Mouse (Mus musculus): ENCODE data around the gene Baz2a.
"Not testable (repeated sequence)": the region's sequence is repeated elsewhere in the genome, so short reads cannot be mapped to it uniquely, and the experiment has no call there.

Gene Baz2a

DNA sequence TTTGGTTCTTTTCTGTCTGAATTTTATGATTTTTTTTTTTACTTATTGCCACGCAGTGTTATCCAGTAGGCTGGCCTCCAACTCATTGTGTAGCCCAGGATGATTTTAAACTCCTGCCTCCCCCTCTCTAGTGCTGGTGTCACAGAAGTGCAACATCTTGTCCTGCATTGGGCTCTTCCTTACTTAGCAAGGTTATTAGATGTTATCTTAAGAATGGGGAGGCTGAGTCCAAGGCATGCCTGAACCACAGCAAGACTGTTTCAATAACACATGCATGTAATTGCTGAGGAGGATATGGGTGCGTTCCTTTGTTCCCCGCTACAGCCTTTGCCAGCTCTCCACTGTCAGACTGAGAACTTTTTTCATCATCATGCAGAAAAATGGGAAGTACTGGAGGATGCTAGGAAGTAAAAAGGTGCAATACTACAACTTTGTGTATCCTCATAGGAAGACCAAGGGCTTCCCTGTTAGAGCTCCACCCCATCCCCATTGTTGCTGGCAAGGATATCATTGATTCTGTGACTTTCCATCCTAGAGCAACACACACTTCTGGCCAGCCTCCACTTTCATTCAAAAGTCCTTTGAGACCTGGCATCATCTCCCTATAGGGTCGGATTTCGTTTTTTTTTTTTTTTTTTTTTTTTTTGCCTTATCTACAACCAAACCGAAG, 9.4 kb upstream of the Baz2a start:
- no peak for DNase-seq (ENCODE audit: low read depth, low spot score)

DNA sequence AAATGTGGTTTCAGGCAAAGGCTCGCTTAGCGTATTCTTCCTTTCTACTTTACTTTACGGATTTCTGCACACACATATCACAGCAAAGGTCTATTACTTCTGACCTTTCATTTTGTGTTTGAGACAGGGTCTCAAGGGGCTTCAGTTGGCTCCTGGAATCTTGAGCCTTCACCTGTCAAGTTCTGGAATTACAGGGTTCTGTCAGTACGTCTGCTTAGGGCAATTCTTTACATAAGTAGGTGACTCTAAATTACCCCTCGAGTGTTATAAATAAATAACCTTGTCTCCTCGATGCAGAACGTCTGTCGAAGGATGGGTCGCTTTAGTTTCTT, 8.9 kb upstream of the Baz2a start:
- DNase-seq (ENCODE audit: low read depth, low spot score): no peak

DNA sequence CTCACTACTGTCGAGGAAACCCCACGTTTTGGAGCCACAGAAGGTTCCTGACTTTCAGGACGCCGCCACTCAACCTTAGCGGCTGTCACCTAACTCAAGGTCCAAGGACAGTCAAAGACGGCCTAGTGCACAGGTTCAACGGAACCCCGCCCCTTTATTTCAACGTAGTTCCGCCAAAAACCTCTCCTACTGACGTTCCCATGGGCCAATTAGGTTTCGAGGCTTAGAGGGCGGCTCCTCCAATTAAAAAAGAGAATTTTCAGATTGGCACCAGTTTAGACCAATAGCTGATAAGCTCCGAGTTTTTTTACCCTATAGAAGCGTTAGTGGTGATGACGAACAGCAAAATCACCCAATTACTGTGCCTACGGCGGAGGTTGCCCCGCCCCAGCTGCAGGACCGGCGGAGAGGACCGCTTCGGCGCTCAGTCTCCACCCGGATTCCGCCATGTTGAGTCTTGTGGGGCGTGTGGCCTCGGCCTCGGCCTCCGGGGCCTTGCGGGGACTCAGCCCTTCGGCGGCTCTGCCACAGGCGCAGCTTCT, 8.4 kb upstream of the Baz2a start, which contains the start of gene Atp5b:
Atp5b (plus strand) TSS at position 394 of the 542 bp plus-strand sequence.
- peak; percentile 95 for DNase-seq (ENCODE audit: low read depth, low spot score)

DNA sequence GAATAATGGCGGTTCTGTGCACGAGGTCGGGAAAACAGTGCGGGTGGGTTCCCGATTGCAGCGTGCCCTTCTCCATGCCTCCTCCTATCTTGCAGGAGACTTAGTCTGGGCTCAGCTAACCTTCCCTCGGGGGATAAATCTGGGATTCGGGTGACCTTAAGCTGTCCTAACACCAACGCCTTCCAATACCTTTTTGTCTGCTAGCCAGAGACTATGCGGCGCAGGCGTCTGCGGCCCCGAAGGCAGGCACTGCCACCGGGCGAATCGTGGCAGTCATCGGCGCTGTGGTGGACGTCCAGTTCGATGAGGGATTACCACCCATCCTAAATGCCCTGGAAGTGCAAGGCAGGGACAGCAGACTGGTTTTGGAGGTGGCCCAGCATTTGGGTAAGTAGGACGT, 7.7 kb upstream of the Baz2a start:
- no peak for DNase-seq (ENCODE audit: low read depth, low spot score)

DNA sequence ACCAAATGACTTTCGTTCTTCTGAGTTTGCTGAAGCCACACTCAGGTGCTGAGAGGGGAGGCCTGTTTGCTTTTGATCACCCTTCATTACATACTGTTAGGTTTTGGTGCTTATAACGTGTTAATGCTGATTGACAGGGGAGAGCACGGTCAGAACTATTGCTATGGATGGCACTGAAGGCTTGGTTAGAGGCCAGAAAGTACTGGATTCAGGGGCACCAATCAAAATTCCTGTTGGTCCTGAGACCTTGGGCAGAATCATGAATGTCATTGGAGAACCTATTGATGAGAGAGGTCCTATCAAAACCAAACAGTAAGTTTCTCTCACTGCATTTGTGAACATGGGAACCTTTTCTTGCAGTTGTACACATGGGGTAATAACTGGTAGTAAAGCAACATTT, 7.2 kb upstream of the Baz2a start:
- DNase-seq (ENCODE audit: low read depth, low spot score): no peak

DNA sequence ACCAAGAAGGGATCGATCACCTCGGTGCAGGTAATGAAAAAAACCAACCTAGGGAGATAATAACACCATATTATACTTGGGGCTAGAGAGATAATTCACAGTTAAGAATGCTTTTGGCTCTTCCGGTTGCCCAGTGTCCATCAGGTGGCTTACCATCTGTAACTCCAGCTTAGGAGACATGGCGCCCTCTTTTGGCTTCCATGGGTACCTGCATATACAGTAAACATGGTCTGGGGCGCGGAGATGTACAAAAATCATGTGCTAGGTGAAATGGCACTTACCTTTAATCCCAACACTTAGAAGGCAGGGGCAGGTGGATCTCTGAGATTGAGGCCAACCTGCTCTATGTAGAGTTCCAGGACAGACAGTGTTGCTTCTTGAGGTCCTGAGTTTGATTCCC, 5.0 kb upstream of the Baz2a start:
- no peak for DNase-seq (ENCODE audit: low read depth, low spot score)

DNA sequence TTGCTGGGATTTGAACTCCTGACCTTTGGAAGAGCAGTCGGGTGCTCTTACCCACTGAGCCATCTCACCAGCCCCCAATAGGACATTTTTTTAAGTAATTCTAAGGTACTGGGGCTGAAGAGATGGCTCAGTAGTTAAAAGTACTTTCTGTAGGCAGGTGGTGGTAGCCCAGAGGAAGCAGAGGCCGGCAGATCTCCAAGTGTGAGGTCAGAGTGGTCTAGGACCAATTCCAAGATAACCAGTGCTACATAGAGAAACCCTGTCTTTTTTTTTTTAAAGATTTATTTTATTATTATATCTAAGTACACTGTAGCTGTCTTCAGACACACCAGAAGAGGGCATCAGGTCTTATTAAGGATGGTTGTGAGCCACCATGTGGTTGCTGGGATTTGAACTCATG, 4.2 kb upstream of the Baz2a start:
- DNase-seq (ENCODE audit: low read depth, low spot score): not testable (repeated sequence)

DNA sequence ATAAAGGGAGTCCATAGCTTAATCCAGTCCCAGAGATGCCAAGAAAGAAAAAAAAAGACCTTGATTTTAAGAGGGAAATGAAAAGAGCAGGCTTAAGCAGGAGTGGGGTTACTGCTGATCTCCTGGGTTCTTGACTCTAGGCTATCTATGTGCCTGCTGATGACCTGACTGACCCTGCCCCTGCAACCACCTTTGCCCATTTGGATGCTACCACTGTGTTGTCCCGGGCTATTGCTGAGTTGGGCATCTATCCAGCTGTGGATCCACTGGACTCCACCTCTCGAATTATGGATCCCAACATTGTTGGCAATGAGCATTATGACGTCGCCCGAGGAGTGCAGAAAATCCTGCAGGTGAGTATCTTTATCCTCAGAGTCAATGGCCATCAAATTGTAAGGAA, 3.2 kb upstream of the Baz2a start:
- no peak for DNase-seq (ENCODE audit: low read depth, low spot score)

DNA sequence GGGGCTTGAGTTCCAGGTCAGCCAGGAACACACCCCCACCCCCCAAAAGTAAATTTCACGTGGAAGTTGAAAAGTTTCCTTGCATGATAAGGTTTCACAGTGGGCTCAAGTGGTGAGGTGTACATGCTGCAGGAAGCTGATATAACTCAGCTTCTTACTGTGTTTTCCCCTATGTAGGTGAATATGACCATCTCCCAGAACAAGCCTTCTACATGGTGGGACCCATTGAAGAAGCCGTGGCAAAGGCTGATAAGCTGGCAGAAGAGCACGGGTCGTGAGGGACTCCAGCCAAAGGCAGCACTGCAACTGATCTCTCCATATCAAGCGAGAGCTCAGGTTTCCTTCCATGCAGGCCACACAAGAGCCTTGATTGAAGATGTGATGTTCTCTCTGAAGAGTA, 1.5 kb upstream of the Baz2a start:
- DNase-seq (ENCODE audit: low read depth, low spot score): no peak

DNA sequence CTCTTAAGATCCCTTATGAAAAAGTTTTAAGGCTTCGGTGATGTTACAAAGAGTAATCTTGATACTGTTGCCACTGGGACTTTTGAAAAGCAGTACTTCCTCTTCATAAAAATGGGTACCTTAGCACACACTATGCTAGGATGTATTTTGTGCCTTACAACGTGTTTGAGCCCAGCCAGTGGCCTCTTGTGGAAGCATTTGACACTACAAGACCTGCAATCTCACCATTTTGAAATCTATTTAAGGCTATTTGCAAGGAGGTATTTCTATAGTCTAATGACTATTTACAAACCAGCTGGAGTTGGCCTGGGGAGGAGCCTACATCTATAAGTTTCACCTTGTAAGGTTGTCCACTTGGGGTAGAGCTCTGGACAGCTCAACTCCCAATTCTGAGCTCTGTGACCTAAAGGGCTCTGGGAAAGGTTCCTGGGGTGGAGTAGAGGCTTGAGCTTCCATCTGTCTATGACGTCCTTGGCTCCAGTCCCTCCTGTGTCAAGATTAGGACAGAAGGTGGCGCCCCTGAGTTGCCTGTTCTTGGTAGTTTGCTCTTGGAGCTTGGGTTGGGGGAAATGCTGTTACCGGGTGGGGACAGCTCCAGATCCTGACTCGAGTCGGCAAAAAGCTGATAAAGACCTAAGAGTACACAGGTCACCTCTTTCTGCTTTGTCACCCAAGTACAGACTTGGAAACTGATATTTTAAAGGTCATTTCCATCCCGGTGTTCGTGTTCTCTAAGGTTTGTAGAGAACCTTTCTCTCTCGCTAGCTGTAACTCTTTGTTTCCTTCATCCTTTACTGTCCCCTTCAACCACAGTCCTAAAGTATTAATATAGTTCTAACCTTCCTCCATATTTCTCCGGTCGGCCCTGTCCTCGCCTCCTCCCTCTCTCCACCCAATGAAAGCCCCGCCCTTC, 470 bp upstream of the Baz2a start:
- peak; percentile 76 for DNase-seq (ENCODE audit: low read depth, low spot score)

DNA sequence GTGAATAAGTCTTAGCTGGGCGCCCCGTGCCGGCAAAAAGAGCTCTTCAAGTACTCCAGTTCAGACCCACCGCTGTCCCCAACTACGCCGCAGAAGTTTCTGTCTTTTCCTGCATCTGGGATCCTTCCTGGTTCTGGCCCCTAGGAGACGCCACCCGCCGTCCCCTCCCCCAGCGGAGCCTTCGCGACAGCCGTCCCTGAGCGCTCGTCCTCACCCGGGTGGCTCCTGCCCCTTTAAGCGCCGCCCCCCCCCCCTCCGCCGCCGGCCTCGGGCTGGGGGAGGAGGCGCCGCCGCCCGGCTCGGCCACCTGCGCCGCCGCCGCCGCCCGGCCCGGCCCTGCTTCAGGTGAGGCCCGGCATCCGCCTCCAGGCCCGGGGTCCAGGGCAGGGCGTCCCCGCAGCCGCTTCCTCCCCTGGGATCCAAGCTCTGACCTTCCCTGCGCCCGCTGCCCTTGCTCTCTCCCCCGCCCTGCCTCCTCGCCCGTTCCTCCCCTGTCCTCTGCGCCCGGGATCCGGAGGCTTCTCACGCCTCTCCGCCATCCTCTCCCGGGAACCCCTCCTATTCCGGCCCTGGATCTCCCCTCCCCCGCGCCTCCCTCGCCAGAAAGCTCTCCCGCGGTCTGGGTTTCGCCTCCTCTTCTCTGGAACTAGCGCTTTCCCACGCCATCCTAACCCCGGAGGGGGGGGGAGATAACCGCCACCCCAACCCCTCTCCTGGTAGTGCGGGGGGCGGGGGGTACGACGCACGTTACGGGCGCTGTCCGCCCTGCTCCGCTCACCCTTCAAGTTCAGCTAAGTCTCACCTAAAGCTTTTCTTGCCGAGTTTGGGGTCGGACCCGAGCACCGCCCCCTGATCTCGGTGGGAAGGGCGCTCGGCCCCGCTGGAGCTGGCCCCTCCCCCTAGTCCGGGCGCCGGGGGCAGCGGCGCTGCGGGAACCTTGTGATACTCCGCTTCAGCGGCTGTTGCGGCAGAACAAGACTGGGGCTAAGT, 1.4 kb downstream of the Baz2a start:
- peak; percentile 66 for DNase-seq (ENCODE audit: low read depth, low spot score)

DNA sequence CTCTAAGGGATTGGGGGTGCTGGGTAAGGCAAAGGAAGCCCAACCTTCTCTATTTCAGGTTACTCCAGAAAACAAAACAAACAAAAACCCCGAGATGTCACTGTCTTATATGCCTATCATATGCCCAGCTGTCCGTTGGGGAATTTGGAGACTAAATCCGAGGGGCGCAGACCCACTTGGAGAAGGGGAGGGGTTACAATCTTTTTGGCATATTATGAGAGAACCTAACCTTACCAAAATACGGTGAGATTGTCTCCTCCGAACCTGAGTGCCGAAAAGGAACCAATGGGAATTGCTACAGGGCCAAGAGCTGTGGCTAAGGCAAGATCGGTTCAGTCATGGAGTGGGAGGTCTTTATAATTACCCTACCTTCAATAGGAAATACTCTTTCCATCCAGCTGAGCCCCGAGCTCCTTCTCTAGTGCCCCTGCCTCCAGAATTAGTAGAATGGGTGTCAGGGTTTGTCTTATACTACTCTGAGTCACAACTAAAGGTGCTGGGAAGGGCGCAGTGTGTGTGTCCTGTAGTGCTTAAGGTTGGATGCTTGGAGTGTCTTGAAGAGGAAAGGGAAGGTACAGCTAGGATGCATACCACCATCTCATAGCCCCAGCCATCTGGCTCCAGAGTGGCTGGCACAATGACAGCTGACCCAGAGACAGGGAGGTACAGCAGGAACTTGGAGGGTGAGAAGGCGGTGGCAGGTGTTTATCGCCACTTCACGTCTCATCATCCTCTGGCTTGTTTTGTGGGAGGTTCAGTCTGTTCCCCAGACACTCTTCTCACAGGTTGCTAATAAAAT, 2.3 kb downstream of the Baz2a start:
- DNase-seq (ENCODE audit: low read depth, low spot score): no peak

DNA sequence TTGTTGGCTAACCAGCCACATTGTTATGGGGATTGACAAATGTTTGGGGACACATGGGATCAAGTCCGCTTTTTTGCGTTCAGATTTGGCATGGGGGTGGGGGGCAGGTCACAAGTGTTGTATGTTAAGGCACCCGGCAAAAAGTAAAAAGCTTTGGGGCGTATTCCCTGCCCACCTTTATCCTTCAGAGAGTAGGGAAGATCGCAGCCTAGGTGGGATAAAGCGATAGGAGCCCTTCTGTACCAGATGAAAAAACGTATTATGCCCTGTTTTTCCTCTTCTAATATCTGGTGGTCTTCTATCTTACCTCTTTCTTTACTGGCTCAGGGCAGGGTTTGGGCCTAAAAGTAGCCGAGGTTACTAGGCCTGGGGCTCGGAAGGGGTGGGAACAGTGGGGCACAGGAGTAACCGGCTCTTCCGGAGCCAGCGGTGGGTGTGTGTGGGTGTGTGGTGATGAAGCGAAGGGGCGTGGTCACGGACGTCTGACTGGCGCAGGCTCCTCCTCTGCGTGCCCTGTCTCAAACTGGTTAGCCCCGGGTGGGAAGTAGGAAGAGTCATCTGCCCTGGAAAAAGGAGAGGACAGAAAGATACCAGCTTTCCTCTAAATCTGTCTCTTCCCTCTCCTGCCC, 3.1 kb downstream of the Baz2a start:
- peak; percentile 86 for DNase-seq (ENCODE audit: low read depth, low spot score)

DNA sequence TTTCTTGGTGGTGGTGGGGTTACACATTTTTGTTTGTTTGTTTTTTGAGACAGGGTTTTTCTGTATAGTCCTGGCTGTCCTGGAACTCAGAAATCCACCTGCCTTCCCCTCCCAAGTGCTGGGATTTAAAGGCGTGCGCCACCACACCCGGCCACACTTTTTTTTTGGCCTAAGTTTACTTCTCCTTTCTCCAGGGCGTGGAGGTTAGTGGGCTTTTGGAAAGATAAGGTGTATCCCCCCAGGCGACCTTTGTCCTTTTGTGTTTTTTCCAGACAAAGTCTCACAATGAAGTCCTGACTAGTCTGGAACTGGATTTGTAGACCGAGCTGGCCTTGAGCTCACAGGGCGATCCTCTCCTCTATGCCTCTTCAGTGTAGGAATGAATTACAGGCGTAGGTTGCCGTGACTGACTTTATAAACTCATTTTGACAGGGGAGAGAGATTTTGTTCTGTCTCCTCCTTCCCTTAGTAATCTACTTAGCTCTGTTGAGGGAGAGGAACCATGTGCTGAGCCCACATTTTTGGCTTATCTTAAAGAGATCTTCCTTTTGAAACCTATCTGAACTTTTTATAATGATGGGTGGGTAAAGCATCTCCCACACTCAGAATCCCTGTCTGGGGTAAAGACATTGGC, 3.7 kb downstream of the Baz2a start:
- no peak for DNase-seq (ENCODE audit: low read depth, low spot score)

DNA sequence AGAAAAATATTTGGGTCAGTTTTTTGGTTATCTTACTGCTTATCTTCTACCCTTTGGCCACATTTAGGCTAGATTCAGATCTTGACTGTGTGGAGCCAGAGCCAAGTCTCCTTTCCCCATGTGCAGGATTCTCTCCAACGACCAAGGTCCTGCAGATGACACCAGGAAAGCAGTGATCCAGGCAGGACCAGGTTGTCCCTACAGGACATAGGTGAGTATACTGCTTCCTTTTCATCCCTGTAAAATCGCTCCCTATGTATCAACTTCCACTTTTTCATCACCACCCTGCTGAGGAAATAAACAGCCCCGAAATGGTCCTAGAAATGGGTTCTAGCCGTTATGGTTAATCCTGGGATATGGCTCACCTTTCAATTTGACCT, 4.9 kb downstream of the Baz2a start:
- no peak for DNase-seq (ENCODE audit: low read depth, low spot score)

DNA sequence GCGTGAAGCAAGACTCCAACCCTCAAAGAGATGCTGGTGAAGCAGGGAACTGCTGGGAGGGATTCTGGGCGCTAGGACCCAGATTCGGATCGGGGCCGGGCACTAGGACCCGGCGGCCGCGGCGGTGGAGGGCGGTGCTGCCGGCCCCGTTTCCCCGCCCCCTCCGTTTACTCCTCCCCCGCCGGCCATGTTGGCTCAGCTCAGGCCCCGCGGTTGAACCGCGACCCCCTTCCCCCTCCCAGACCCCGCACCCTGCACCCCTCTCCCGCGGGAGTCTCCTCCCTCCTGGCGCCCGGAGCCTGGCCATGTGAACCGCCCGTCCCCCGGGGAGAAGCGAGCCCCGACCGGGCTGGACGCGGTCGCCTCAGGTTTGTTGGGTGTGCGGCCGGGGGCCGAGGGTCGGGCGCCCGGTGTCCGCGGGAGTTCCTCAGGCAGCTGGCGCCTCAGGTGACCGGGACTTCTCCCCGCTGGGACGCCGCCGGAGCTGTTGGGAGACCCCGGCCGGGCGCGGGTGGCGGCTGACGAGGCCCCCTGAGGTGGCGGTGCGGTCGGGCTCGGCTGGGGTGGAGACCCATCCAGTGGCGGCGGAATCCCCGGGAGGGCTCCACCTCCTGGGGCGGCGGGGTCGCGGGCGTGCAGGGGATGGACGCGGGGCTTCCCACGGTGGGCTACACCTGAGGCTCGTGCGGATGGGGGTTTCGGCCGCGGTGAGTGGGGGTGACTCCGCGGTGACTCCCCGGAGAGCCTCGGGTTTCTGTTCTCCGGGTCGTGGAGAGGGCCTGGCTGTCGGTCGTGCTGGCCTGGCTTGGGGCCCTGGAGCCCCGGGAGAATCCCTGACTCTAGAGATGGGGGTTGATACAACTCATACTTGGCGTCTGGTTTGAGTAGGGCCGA, 5.6 kb downstream of the Baz2a start:
- DNase-seq (ENCODE audit: low read depth, low spot score): peak; percentile 66

DNA sequence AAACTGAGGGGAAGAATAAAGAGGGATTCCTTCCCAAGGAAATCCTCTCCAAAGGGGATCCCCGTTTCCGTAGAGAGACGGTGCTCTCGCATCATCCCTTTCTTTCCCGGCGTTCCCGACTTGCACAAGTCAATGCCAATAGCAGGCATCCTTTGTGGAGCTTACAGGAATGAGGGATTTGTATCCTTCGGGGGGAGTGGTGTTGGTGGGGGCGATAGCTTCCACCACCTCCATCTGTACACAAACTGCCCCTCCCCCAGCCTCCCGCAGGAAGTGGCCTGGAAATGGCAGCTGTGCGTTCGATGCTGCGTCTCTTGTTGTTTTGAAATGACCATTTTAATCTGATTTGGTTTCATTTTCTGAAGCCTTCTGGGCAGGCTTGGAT, 6.2 kb downstream of the Baz2a start:
- DNase-seq (ENCODE audit: low read depth, low spot score): no peak

DNA sequence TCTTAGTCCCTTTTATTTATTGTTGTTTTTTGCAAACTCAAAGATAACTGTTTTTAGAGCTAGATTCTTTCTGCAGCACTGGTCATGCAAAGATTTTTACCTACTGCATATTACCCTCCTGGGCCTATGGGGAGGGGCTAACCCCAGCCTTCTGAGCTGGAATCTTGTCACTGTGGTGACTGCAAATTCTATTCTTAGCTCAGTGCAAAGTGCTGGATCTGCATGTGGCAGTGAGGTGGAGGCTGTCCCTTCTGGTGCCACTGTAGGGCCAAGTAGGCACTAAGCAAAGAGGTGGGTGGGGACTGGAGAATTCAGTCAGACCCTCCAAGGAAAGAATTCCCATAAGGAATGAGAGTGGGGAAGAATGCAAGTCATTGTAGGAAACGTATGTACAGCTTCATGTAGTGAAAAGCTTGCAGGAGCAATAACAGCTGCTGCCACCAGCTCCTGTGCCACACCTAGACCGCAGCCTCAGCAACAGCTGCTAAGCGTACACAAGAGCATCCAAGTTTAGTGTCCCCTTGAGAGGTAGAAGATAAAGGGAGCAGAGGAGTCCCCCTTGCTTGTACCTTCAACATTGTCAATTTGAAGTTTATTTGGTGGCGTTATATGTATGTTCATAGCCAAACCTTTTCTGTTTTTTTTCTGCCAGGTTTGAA, 18.9 kb downstream of the Baz2a start:
- DNase-seq (ENCODE audit: low read depth, low spot score): no peak

Data from WW6 (cell line).